Mouse (Mus musculus): ENCODE measurements around the gene Il33.

DNA sequence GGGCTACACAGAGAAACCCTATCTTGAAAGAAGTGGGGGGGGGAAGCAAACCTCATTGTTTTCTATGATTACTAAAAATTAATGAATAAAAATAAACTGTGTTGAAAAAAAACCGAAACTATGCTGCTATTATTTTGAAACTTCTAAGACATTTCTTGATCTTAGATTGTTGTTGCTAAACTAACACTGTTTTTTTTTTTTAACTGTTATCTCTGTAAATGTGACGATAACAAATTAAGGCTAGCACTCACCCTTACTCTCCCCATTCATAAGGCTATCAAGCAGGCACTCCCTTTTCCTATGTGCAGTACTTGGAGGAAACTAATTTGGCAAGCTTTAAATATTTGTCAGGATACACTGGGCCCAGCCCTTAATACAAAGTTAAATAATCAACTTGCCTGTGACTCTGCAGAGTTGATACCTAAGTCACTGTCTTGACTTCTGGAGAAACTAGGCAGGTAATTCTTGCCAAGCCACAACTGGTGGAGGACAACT lies 38.7 kb downstream of the Il33 start:
- TF ChIP-seq POLR2A (IDR thresholded peaks at IDR 0.05; ENCODE audit: borderline replicate concordance, low read depth, low read length) (no peak), CTCF (IDR thresholded peaks at IDR 0.05; ENCODE audit: low read depth, low read length) (no peak)

All from bone marrow macrophage, adult 2 months (primary cell).